Mouse (Mus musculus) C2C12 (cell line): ENCODE measurements around the gene Cic.

ENCODE experiments used
- CEBPB ChIP-seq: IDR thresholded peaks from one replicate; pipeline ENCODE4 v1.6.1; 2011; ENCODE audit warnings: low read depth, mild to moderate bottlenecking, control low read depth, moderate library complexity
- CTCF ChIP-seq: IDR thresholded peaks from one replicate; pipeline ENCODE4 v1.5.1; 2011; ENCODE audit not compliant: control insufficient read depth, insufficient read depth, insufficient read length
- FOSL1 ChIP-seq: IDR thresholded peaks from one replicate; pipeline ENCODE4 v1.8.0; 2011; ENCODE audit warnings: mild to moderate bottlenecking, low read length; ENCODE audit not compliant: poor library complexity, insufficient read depth, severe bottlenecking
- MAX ChIP-seq: IDR thresholded peaks from one replicate; pipeline ENCODE4 v1.6.1; 2011; ENCODE audit warnings: mild to moderate bottlenecking, control low read depth
- MYOD1 ChIP-seq: IDR thresholded peaks from one replicate; pipeline ENCODE4 v1.6.1; 2011; ENCODE audit warnings: low read depth; ENCODE audit not compliant: control insufficient read depth, insufficient read length
- MYOG ChIP-seq: IDR thresholded peaks from one replicate; pipeline ENCODE4 v1.6.1; 2011; ENCODE audit not compliant: control insufficient read depth, insufficient read length; ENCODE audit errors: extremely low read depth
- USF1 ChIP-seq: IDR thresholded peaks from one replicate; pipeline ENCODE4 v1.6.1; 2011; ENCODE audit warnings: low read depth, mild to moderate bottlenecking, control low read depth, moderate library complexity

- TF ChIP-seq MYOG (no peak), CTCF (no peak), USF1 (no peak), MYOD1 (no peak), CEBPB (no peak), MAX (no peak), FOSL1 (no peak)
Measured at GRCm38 (mm10) chr7:25309425-25309824, 41.9 kb downstream of the Cic start.
